Mouse (Mus musculus) lung, postnatal 0 days (tissue): ENCODE results near the gene Gm20547.

ENCODE experiments used
- CTCF ChIP-seq: IDR thresholded peaks from 2 replicates; pipeline ENCODE4 v1.5.1; 2016; ENCODE audit warnings: antibody characterized with exemption, mild to moderate bottlenecking
- EP300 ChIP-seq: IDR thresholded peaks from 2 replicates; pipeline ENCODE4 v1.6.1; 2016; ENCODE audit warnings: antibody characterized with exemption, mild to moderate bottlenecking, control low read depth

GRCm38 (mm10) chr17:34896366-34896765, 14.5 kb upstream of the Gm20547 start:
- no peak for TF ChIP-seq CTCF
- no peak for TF ChIP-seq EP300
